Mouse (Mus musculus) Patski (cell line): ENCODE data around the gene Psmd13. TPM values are rescaled to one million over a fixed set of nuclear protein-coding genes. Genes with fewer than 3 reads are reported as not detected.
A peak's percentile ranks its signal among the peaks of the same experiment; 100 is the strongest.

Experiments used
- ATAC-seq: fragments of 100-300 bp; one replicate; pipeline ENCODE4 v1.8.0; 2021
- CTCF ChIA-PET: fragments of 350-600 bp; sonication (Branson Sonifier 250); formaldehyde crosslinking; loops from one replicate; lab custom pipeline; 2022; ENCODE audit warnings: inconsistent platforms; lab: Charles Lee
- POLR2A ChIA-PET: fragments of 350-600 bp; sonication (Branson Sonifier 250); formaldehyde crosslinking; loops from one replicate; lab custom pipeline; 2022; ENCODE audit warnings: antibody characterized with exemption, inconsistent platforms; lab: Charles Lee
- DNase-seq: peaks from one replicate; pipeline ENCODE4 v3.0.0-alpha.2; 2011; ENCODE audit warnings: low read depth, low spot score
- H3K27me3 ChIP-seq: fragments of 371-371 bp; one replicate; pipeline ENCODE4 v1.5.1; 2021
- CTCF ChIP-seq: fragments of 100-300 bp; IDR thresholded peaks from one replicate; pipeline ENCODE4 v1.5.1; 2021
- in situ Hi-C: fragments of 300-500 bp; cut with MboI; formaldehyde crosslinking; loops from 3 replicates; pipeline ENCODE4 v1.11.1; 2018; ENCODE audit warnings: low pct_unique_long_range_greater_than_20kb, mixed read lengths
- polyA plus RNA-seq: library from polyadenylated mRNA; unstranded; gene quantifications from one replicate; pipeline ENCODE4 v1.2.3, GENCODE M21; 2021

Gene Psmd13
- polyA plus RNA-seq, 1 experiment from 2014 or later: 148 TPM

GRCm38 (mm10) chr7:140855860-140856784 lies 25.6 kb upstream of the Psmd13 start, which contains the start of gene Gm45785:
TSS of gene Gm45785 (minus strand) at chr7:140856331.
- POLR2A ChIA-PET: interaction anchor here (0.7 to 2.3 kb wide), 2 partner anchors 14 to 25 kb away, joined by 3 to 10 read pairs; partner anchors contain the start of genes Psmd13 and Sirt3
- no peaks in the 10 kb centered on the region for H3K27me3 ChIP-seq
- ATAC-seq (peak; percentile 84), DNase-seq (peak; percentile 80)
- CTCF ChIA-PET: interaction anchor here (1.2 to 1.4 kb wide), 2 partner anchors 16 to 47 kb away, joined by 3 read pairs; no protein-coding TSS in a partner anchor
- no peak for TF ChIP-seq CTCF
- in situ Hi-C loops: no loop called here

GRCm38 (mm10) chr7:140856785-140857549 lies 24.8 kb upstream of the Psmd13 start, which contains the start of gene Ric8a:
TSS of gene Ric8a (plus strand) at chr7:140856957.
- TF ChIP-seq CTCF: no peak
- in situ Hi-C loops: no loop called here
- ChIA-PET CTCF (interaction anchor here (1.2 to 1.4 kb wide), 2 partner anchors 15 to 46 kb away, joined by 3 read pairs; no protein-coding TSS in a partner anchor), POLR2A (interaction anchor here (1.0 to 2.3 kb wide), 3 partner anchors 9 to 24 kb away, joined by 3 to 10 read pairs (median 6); partner anchors contain the start of genes Odf3, Psmd13 and Sirt3)
- DNase-seq (no peak), ATAC-seq (peak; percentile 72)
- no peaks in the 10 kb centered on the region for H3K27me3 ChIP-seq

- CTCF ChIA-PET: interaction anchor here (1.2 to 4.5 kb wide), 4 partner anchors 14 to 45 kb away, joined by 3 to 22 read pairs (median 3); no protein-coding TSS in a partner anchor
- in situ Hi-C loops: no loop called here
Measured at GRCm38 (mm10) chr7:140857550-140858505, 23.9 kb upstream of the Psmd13 start, which contains the start of gene Bet1l. TSS of gene Bet1l (minus strand) at chr7:140857577.

GRCm38 (mm10) chr7:140858746-140859145 lies 23.0 kb upstream of the Psmd13 start:
- ChIA-PET POLR2A (interaction anchor here (1.6 kb wide), 1 partner anchor 10 kb away, joined by 5 read pairs; no protein-coding TSS in a partner anchor), CTCF (interaction anchor here (1.5 to 4.5 kb wide), 2 partner anchors 13 to 27 kb away, joined by 3 to 22 read pairs; no protein-coding TSS in a partner anchor)
- ATAC-seq (no peak), DNase-seq (no peak)
- H3K27me3 ChIP-seq: no peaks in the 10 kb centered on the region
- in situ Hi-C loops: no loop called here
- TF ChIP-seq CTCF: no peak

More at GRCm38 (mm10) chr7:140857550-140858505, 23.9 kb upstream of the Psmd13 start, which contains the start of gene Bet1l:
- TF ChIP-seq CTCF: no peak
- POLR2A ChIA-PET: interaction anchor here (1.0 to 2.3 kb wide), 3 partner anchors 10 to 24 kb away, joined by 3 to 10 read pairs (median 6); partner anchors contain the start of genes Odf3, Psmd13 and Sirt3
- H3K27me3 ChIP-seq: no peaks in the 10 kb centered on the region
- ATAC-seq (peak; percentile 2), DNase-seq (no peak)

- ATAC-seq: no peak
- POLR2A ChIA-PET: interaction anchor here (1.6 kb wide), 1 partner anchor 8 kb away, joined by 5 read pairs; no protein-coding TSS in a partner anchor
- TF ChIP-seq CTCF: no peak
- DNase-seq: no peak
- no peaks in the 10 kb centered on the region for H3K27me3 ChIP-seq
- in situ Hi-C loops: no loop called here
- CTCF ChIA-PET: interaction anchor here (1.5 to 4.5 kb wide), 2 partner anchors 11 to 21 kb away, joined by 4 to 22 read pairs; no protein-coding TSS in a partner anchor
Measured at GRCm38 (mm10) chr7:140859997-140860396, 21.8 kb upstream of the Psmd13 start.

GRCm38 (mm10) chr7:140860728-140861127 lies 21.0 kb upstream of the Psmd13 start:
- DNase-seq (no peak), ATAC-seq (no peak)
- no peaks in the 10 kb centered on the region for H3K27me3 ChIP-seq
- in situ Hi-C loops: no loop called here
- no peak for TF ChIP-seq CTCF
- CTCF ChIA-PET: interaction anchor here (1.5 to 4.5 kb wide), 2 partner anchors 11 to 20 kb away, joined by 4 to 22 read pairs; no protein-coding TSS in a partner anchor
- POLR2A ChIA-PET: no interaction called here

- in situ Hi-C loops: no loop called here
- H3K27me3 ChIP-seq: no peaks in the 10 kb centered on the region
- ChIA-PET POLR2A (interaction anchor here (1.6 kb wide), 1 partner anchor 16 kb away, joined by 3 read pairs; no protein-coding TSS in a partner anchor), CTCF (interaction anchor here (1.4 kb wide), 1 partner anchor 32 kb away, joined by 3 read pairs; no protein-coding TSS in a partner anchor)
- no peak for DNase-seq
- no peak for ATAC-seq
- TF ChIP-seq CTCF: no peak
Measured at GRCm38 (mm10) chr7:140864761-140865160, 17.0 kb upstream of the Psmd13 start.

GRCm38 (mm10) chr7:140874224-140874623 lies 7.5 kb upstream of the Psmd13 start:
- ChIA-PET POLR2A (interaction anchor here (1.2 kb wide), 1 partner anchor 23 kb away, joined by 3 read pairs; no protein-coding TSS in a partner anchor), CTCF (no interaction called here)
- DNase-seq (no peak), ATAC-seq (no peak)
- no peaks in the 10 kb centered on the region for H3K27me3 ChIP-seq
- in situ Hi-C loops: no loop called here
- TF ChIP-seq CTCF: no peak
